Mouse (Mus musculus) embryonic facial prominence, embryonic 11.5 days (tissue): ENCODE results near the gene Mindy4. TPM values are rescaled to one million over a fixed set of nuclear protein-coding genes. Genes with fewer than 3 reads are reported as not detected.

ENCODE experiments used
- ATAC-seq: fragments of 200-750 bp; cut with Nextera tagmentation; replicated peaks from 2 replicates; pipeline ENCODE4 v1.8.0; 2017; ENCODE audit warnings: low read depth; ENCODE audit not compliant: insufficient number of reproducible peaks, low FRiP score, low TSS enrichment
- DNase-seq: peaks from one replicate; pipeline ENCODE4 v3.0.0-alpha.2; 2015; ENCODE audit warnings: low spot score
- H3K27ac ChIP-seq: fragments of 300-500 bp; sonication (generic); replicated peaks from 2 replicates; pipeline ENCODE4 v1.5.1; 2014; ENCODE audit warnings: mild to moderate bottlenecking, low read depth, low read length, control low read depth
- H3K27me3 ChIP-seq: fragments of 300-500 bp; sonication (generic); 2 replicates; pipeline ENCODE4 v1.6.1; 2014; ENCODE audit warnings: mild to moderate bottlenecking, low read length, moderate library complexity, mixed read lengths; ENCODE audit not compliant: control insufficient read depth, insufficient read depth
- H3K36me3 ChIP-seq: fragments of 300-500 bp; sonication (generic); replicated peaks from 2 replicates; pipeline ENCODE4 v1.6.1; 2014; ENCODE audit warnings: low read depth, mild to moderate bottlenecking, low read length, moderate library complexity, mixed read lengths; ENCODE audit not compliant: control insufficient read depth, insufficient read depth
- H3K4me1 ChIP-seq: fragments of 300-500 bp; sonication (generic); 2 replicates; pipeline ENCODE4 v1.6.1; 2014; ENCODE audit warnings: low read length, mixed read lengths; ENCODE audit not compliant: control insufficient read depth, insufficient read depth
- H3K4me2 ChIP-seq: fragments of 300-500 bp; sonication (generic); 2 replicates; pipeline ENCODE4 v1.6.1; 2014; ENCODE audit warnings: low read depth, mild to moderate bottlenecking, control low read depth, low read length, moderate library complexity
- H3K4me3 ChIP-seq: fragments of 300-500 bp; sonication (generic); 2 replicates; pipeline ENCODE4 v1.5.1; 2014; ENCODE audit warnings: low read depth, low read length, control low read depth
- H3K9ac ChIP-seq: fragments of 300-500 bp; sonication (generic); replicated peaks from 2 replicates; pipeline ENCODE4 v1.6.1; 2014; ENCODE audit warnings: mild to moderate bottlenecking, control low read depth, low read length
- H3K9me3 ChIP-seq: fragments of 300-500 bp; sonication (generic); replicated peaks from 2 replicates; pipeline ENCODE4 v1.6.1; 2016; ENCODE audit warnings: mild to moderate bottlenecking, low read length, inconsistent platforms, mixed read lengths; ENCODE audit not compliant: control insufficient read depth
- WGBS: fragments of 180-500 bp; shearing (Covaris S2); extraction: QIAGEN DNeasy Blood & Tissue Kit; methylation state at CpG from one replicate; pipeline ENCODE4 v1.1.7; 2014; 5-methylcytosine and 5-hydroxymethylcytosine counted together
- polyA plus RNA-seq: library from polyadenylated mRNA; unstranded; fragments of >200 nt; fragmentation: Nextera tagmentation; extraction: Ambion mirVana; gene quantifications from 2 replicates; pipeline ENCODE4 v1.2.1, GENCODE M21; 2014

Mindy4 gene
- polyA plus RNA-seq, 1 experiment from 2014 or later = 26.0 TPM

DNA sequence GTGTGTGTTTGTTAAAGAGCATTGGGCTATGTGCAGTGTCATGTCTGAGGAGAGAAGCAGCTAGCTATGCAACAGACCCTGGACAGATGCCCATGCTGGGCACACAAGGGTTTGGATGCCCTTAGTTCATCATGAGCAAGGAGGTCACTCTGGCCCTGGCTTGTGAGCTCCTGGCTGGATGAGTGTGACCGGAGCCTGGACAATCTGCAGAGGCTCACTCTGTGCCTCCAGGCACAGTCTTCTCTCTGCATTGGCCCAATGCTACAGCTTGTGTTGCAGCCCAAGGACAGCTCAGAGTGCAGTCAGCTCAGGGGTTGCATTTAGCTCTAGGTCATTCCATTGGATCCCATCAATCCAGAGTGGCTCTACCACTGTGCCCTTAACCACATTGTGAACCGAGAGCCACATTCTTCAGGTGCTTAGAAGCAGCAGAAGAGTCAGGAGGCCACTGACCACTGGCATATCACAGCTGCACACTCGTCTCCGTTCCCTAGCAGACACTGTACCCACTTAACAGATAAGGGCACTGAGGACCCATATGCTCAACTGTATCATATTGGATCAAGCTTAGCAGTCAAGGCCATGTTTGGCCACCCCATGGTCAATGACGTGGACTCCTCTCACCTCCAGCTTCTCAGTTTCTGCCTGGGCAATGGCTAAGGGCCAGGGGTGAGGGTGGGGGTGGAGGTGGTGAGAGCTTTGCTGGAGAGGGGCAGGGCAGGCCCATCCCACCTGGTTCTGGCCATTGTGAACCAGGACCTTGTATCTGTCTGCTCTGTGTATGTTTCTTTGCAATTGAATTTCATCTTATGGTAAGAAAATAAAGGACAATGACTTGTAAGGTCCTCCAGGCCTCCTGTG lies 144.8 kb downstream of the Mindy4 start:
- Histone ChIP-seq H3K27ac (no peak overlapping the region), H3K9ac (no peak overlapping the region), H3K9me3 (no peaks in the 10 kb centered on the region), H3K4me1 (no peaks in the 10 kb centered on the region), H3K4me3 (no peak overlapping the region), H3K4me2 (no peak overlapping the region), H3K36me3 (no peaks in the 10 kb centered on the region), H3K27me3 (no peaks in the 10 kb centered on the region)
- DNase-seq (no peak), ATAC-seq (no peak)
- 82% methylated on average over 5 of the region's 5 CpGs for WGBS

DNA sequence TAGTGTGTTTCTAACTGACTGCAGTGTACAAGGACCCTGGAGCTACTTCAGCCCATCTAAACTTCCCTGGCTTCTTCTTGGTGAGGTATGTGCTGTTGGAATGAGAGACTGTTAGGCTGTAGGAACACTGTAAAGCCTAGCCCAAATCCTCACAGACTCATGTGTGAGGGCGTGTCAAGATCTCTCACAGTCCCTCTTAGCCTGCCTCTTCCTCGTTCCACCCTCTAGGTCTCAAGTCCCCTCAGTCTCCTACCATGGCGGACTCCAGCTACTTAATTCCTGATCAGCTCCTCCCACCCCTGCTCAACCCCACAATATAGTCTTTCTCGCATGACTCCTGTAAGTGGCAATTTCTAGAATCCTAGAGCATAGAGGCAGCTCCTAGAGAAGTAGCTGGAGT lies 146.0 kb downstream of the Mindy4 start:
- Histone ChIP-seq H3K9ac (no peak overlapping the region), H3K4me3 (no peak overlapping the region), H3K4me2 (no peak overlapping the region), H3K27me3 (no peaks in the 10 kb centered on the region), H3K36me3 (no peaks in the 10 kb centered on the region), H3K27ac (no peak overlapping the region), H3K9me3 (no peaks in the 10 kb centered on the region), H3K4me1 (no peaks in the 10 kb centered on the region)
- ATAC-seq = no peak
- no peak for DNase-seq
- WGBS = 84% methylated on average over 4 of the region's 4 CpGs

DNA sequence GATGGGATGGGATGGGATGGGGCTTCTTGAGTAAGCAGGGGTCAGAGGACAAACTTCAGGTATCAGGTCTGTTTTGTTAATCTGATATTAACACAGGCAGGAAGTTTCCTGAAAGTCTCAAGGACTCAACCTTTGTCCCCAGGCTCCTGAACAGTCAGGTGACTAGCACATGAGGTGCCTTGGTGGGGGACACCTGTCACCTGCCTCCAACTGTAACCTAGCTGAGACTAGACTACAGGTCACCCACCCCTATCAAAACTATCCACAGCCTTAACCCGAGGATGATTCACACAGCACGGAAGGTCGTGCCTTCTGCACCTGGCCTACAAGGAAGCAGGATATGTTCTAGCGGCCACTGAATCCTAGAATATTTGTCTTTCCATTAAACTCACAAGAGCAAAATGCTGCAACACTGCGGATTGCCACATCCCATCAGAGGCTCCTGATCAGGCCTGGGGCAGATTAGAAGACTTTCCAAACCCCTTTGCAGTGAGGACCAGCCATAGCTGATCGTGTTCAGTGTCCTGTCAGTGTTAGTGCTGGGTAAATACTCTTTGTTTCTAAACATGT lies 147.3 kb downstream of the Mindy4 start:
- Histone ChIP-seq H3K4me2 (no peak overlapping the region), H3K4me3 (no peak overlapping the region), H3K9ac (no peak overlapping the region), H3K27me3 (no peaks in the 10 kb centered on the region), H3K36me3 (no peaks in the 10 kb centered on the region), H3K4me1 (no peaks in the 10 kb centered on the region), H3K9me3 (no peaks in the 10 kb centered on the region), H3K27ac (no peak overlapping the region)
- 83% methylated on average over 6 of the region's 6 CpGs for WGBS
- ATAC-seq (no peak), DNase-seq (no peak)

DNA sequence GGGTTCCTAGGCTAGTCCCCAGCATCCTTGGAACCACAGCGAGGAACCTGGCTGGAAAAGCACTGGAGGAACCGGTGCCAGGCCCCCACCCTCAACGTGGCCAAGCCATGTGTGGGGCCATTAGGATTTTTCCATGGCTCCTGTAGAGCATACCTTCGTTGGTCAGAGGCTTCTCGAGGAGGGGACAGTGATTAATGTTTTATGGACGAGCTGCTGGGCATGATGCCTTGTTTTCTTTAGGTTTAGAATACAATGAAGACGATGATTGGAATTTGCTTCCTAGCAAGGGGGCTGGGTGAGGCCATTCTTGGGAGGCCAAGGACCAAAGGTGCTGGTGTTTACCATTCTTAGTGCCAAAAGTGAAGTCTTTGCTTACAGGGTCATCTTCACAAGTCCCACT lies 148.5 kb downstream of the Mindy4 start:
- Histone ChIP-seq H3K9ac (no peak overlapping the region), H3K27ac (no peak overlapping the region), H3K4me2 (no peak overlapping the region), H3K4me1 (no peaks in the 10 kb centered on the region), H3K27me3 (no peaks in the 10 kb centered on the region), H3K9me3 (no peaks in the 10 kb centered on the region), H3K36me3 (no peaks in the 10 kb centered on the region), H3K4me3 (no peak overlapping the region)
- 80% methylated on average over 7 of the region's 7 CpGs for WGBS
- no peak for ATAC-seq
- no peak for DNase-seq

DNA sequence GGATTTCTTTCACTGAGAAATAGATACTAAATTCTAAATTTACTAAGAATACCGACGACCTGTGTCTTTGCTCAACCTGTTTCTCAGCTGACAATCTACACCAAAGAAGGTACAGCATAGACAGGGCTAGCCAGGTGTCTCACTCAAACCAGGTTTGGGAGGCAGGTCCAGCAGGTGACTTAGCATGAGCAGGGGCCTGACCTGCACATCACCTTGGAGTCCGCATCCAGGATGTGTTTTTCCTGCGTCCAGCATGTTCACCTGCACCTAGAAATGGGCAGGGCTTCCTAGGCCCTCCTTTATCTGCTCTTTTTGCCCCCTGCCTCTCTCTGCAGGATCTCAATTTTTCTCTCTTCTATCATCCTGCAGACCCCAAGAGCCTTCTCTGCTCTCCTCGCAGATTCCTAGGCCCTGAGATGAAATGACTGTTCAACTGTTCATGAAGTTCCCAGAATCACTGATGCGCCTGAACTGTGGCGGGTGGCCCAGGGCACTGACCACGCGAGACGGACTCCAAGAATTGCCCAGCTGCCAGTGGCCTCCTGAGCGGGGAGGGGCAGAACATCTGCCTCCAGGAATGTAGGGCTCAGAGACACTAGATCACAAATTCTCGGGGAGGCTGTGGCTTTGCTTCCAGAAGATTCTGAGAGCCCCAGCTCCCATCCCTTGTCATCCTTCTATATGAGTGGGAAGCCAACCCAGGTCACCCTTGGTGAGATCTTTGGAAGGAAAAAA lies 150.7 kb downstream of the Mindy4 start:
- DNase-seq (no peak), ATAC-seq (no peak)
- Histone ChIP-seq H3K27me3 (no peaks in the 10 kb centered on the region), H3K36me3 (no peaks in the 10 kb centered on the region), H3K27ac (no peak overlapping the region), H3K9ac (no peak overlapping the region), H3K9me3 (no peaks in the 10 kb centered on the region), H3K4me2 (no peak overlapping the region), H3K4me1 (no peaks in the 10 kb centered on the region), H3K4me3 (no peak overlapping the region)
- WGBS = 77% methylated on average over 12 of the region's 12 CpGs

DNA sequence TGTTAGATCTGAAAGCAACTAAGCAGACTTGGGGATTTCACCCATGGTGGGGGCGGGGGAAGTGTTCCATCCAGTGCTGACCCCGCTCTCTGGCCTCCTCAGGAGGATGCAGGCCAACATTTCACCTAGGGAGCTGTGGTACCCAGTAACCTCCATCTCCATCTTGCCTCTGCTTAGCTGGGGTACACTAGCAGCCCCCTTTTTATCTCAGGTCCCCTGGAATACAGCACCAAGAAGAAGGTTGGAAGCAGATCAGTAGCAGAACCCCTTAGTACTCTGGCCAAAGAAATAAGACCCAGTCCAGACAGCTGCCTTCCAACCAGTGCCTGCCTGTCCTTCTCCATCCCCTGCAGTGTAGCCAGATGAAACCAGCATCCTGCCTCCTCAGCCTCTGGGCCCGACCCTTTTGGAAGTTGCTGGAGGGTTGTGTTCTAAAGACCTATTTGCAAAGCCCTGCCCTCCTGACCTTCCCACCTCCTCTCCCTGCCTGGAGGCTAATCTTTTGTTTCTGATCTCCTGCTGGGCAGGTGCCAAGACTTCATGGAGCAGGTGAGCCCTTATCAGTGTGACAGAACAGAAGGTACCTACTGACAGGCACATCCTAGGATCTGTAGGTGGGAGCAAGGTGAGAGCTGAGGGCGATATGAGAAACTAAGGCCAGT lies 151.4 kb downstream of the Mindy4 start:
- H3K27ac ChIP-seq = no peak overlapping the region
- H3K4me3 ChIP-seq = no peak overlapping the region
- no peak for DNase-seq
- no peak overlapping the region for H3K4me2 ChIP-seq
- no peaks in the 10 kb centered on the region for H3K4me1 ChIP-seq
- ATAC-seq = no peak
- no peaks in the 10 kb centered on the region for H3K36me3 ChIP-seq
- WGBS = 57% methylated on average over 4 of the region's 4 CpGs
- H3K9me3 ChIP-seq = no peaks in the 10 kb centered on the region
- no peak overlapping the region; the same call in 1 of the 2 replicates for H3K9ac ChIP-seq
- no peaks in the 10 kb centered on the region for H3K27me3 ChIP-seq

DNA sequence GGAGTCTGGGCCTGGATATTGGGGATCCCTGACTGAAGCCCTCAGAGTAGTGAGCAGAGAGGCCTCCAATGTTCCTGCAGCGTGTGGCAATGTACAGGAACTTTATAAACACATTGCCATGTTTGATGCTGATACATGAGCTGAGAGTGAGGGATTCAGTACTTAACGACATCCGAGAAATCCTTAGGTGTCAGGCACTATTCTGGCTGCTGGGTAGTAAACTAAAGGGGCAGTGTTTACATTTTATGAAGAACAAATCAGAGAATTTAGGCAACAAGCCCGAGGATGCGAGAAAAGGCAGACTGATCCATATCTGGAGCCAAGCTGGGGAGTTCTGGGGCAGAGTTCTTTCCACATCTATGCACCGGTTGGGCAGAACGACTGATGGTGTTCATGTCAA lies 152.4 kb downstream of the Mindy4 start:
- no peaks in the 10 kb centered on the region for H3K36me3 ChIP-seq
- H3K4me2 ChIP-seq = no peak overlapping the region
- H3K27me3 ChIP-seq = no peaks in the 10 kb centered on the region
- no peaks in the 10 kb centered on the region for H3K4me1 ChIP-seq
- H3K9ac ChIP-seq = no peak overlapping the region
- no peak overlapping the region for H3K4me3 ChIP-seq
- ATAC-seq (no peak), DNase-seq (no peak)
- H3K27ac ChIP-seq = no peak overlapping the region
- no peaks in the 10 kb centered on the region for H3K9me3 ChIP-seq
- WGBS = 84% methylated on average over 7 of the region's 7 CpGs
